Mouse (Mus musculus) forebrain, embryonic 11.5 days (tissue): ENCODE measurements around the gene Gm21900. TPM values are rescaled to one million over a fixed set of nuclear protein-coding genes. Genes with fewer than 3 reads are reported as not detected.
"Not testable (repeated sequence)": the region's sequence is repeated elsewhere in the genome, so short reads cannot be mapped to it uniquely, and the experiment has no call there.

ENCODE experiments used
- ATAC-seq: fragments of 200-750 bp; cut with Nextera tagmentation; replicated peaks from 2 replicates; pipeline ENCODE4 v1.8.0; 2017; ENCODE audit warnings: moderate TSS enrichment; ENCODE audit not compliant: low FRiP score
- DNase-seq: peaks from one replicate; pipeline ENCODE4 v3.0.0-alpha.2; 2017; ENCODE audit warnings: low spot score
- H3K27ac ChIP-seq: fragments of 300-500 bp; sonication (generic); 2 replicates; pipeline ENCODE4 v1.5.1; 2014; ENCODE audit warnings: low read depth, low read length
- H3K27me3 ChIP-seq: fragments of 300-500 bp; sonication (generic); 2 replicates; pipeline ENCODE4 v1.6.1; 2014; ENCODE audit warnings: mild to moderate bottlenecking, low read length, mixed read lengths; ENCODE audit not compliant: control insufficient read depth, insufficient read depth
- H3K36me3 ChIP-seq: fragments of 300-500 bp; sonication (generic); 2 replicates; pipeline ENCODE4 v1.6.1; 2014; ENCODE audit warnings: mild to moderate bottlenecking, low read length, moderate library complexity, mixed read lengths; ENCODE audit not compliant: control insufficient read depth, insufficient read depth
- H3K4me1 ChIP-seq: fragments of 300-500 bp; sonication (generic); replicated peaks from 2 replicates; pipeline ENCODE4 v1.6.1; 2014; ENCODE audit warnings: low read length, mixed read lengths; ENCODE audit not compliant: control insufficient read depth, insufficient read depth
- H3K4me2 ChIP-seq: fragments of 300-500 bp; sonication (generic); 2 replicates; pipeline ENCODE4 v1.6.1; 2014; ENCODE audit warnings: low read depth, mild to moderate bottlenecking, low read length, moderate library complexity, mixed read lengths; ENCODE audit not compliant: severe bottlenecking
- H3K4me3 ChIP-seq: fragments of 300-500 bp; sonication (generic); 2 replicates; pipeline ENCODE4 v1.5.1; 2014; ENCODE audit warnings: low read depth, low read length
- H3K9ac ChIP-seq: fragments of 300-500 bp; sonication (generic); 2 replicates; pipeline ENCODE4 v1.6.1; 2014; ENCODE audit warnings: low read length
- H3K9me3 ChIP-seq: fragments of 300-500 bp; sonication (generic); 2 replicates; pipeline ENCODE4 v1.6.1; 2016; ENCODE audit warnings: low read length, mixed read lengths; ENCODE audit not compliant: control insufficient read depth
- WGBS: fragments of 180-500 bp; shearing (Covaris S2); extraction: QIAGEN DNeasy Blood & Tissue Kit; methylation state at CpG from one replicate; pipeline ENCODE4 v1.1.7; 2014; 5-methylcytosine and 5-hydroxymethylcytosine counted together
- polyA plus RNA-seq: library from polyadenylated mRNA; unstranded; fragments of >200 nt; fragmentation: Nextera tagmentation; extraction: Ambion mirVana; gene quantifications from 2 replicates; pipeline ENCODE4 v1.2.1, GENCODE M21; 2014

Gene Gm21900
- not detected in 2 replicates for polyA plus RNA-seq

DNA sequence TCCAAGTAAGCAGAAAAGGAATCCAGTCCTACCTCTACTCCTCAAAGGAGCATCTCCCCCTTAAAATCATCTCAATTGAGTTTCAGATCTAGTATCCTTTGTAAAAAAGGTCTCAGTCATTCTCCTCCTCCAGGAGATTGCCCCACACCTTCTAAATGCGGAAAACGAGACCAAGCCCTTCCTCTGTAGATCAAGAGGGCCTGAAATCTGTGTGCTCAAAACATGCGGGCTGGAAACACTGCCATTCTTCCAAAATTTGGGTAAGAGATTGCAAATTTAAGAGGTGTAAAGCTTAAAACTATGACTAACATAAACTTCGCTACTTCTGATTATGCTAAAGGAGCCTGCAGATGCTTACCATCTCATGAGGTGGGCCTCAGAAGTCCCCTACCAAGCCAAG is at the start of gene Gm21900:
Gm21900 (plus strand) TSS at position 301 of the 400 bp plus-strand sequence.
- DNase-seq, H3K27me3 ChIP-seq, H3K4me1 ChIP-seq, H3K9ac ChIP-seq, H3K36me3 ChIP-seq, H3K4me2 ChIP-seq, H3K27ac ChIP-seq, H3K9me3 ChIP-seq, H3K4me3 ChIP-seq, ATAC-seq: not testable (repeated sequence)
- 85% methylated on average over 2 of the region's 4 CpGs for WGBS

DNA sequence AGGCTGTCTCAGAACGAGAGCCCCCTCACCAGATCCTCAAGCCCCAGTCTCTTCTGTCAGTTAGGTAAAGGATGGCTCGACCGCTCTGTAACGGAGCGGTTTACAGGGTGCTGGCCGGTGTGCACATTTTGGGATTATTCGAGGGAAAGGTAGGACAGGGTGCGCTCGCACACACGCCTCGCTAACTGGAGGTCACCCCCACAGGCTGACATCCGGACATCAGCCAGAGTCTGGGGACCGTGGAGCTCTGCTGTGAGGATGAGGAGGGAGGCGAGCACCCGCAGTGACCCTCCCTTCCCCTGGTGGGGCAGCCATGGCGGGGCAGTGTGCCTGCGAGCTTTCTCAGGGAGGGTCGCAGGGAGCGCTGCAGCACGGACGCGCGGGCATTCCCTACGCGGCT is 27.4 kb downstream of the Gm21900 start:
- no CpG with 5 or more reads among the region's 25 CpGs for WGBS
- H3K27me3 ChIP-seq, H3K4me3 ChIP-seq, H3K27ac ChIP-seq, H3K36me3 ChIP-seq, H3K4me2 ChIP-seq, H3K9ac ChIP-seq, H3K9me3 ChIP-seq, DNase-seq, H3K4me1 ChIP-seq, ATAC-seq: not testable (repeated sequence)

Other genes with a start within 250 kb of the Gm21900 start
- gene Gm28510, start 203.6 kb upstream of the Gm21900 start, polyA plus RNA-seq = not detected in 2 replicates
- gene Gm20737, start 80.3 kb upstream of the Gm21900 start, polyA plus RNA-seq = not detected in 2 replicates
- not detected in 2 replicates for gene Gm21775, start 62.9 kb upstream of the Gm21900 start, polyA plus RNA-seq
- gene Gm20777, start 136.1 kb downstream of the Gm21900 start, polyA plus RNA-seq = not detected in 2 replicates